Mouse (Mus musculus): ENCODE measurements around the gene Ccnjl.

Ccnjl gene

DNA sequence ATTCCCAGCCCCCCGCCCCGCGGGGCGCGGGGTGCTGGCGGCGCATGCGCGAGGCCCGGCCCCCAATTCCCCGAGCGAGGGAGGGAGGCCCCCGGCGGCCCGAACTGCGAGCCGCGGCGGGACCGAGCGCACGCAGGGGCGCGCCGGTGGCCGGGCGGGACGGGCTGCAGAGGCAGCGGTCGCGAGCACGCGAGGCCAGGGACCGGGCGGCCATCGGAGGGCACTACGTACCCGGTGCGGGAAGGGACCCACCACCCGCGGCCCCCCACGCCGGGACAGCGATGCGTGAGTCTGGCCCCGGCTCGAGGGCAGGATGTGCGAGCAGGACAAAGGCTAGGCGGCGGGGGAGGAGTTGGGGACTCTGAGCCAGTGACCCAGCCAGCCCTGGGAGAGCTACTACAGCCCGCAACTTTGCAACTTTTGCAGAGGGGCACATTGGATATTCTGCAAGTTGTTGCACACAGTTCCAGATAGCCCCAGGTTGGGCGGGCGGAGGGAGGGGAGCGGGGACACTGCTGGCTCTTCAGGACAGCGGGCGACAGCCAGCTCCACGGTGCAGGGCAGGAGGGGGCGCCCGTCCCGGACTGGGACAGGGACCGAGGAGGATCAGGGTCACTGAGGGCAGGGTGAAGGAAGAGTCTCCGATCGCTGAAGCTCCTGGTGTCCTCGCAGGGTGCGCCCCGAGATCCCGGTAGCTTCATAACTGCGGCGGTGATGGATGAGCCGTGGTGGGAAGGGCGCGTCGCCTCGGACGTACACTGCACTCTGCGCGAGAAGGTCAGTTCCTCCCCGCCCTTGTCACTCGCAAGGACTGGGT, at the start of gene Ccnjl:
TSS of gene Ccnjl (plus strand) at position 102 of the 817 bp plus-strand sequence.
- DNase-seq, result peak in 1 of 2 experiments; percentile 53

DNA sequence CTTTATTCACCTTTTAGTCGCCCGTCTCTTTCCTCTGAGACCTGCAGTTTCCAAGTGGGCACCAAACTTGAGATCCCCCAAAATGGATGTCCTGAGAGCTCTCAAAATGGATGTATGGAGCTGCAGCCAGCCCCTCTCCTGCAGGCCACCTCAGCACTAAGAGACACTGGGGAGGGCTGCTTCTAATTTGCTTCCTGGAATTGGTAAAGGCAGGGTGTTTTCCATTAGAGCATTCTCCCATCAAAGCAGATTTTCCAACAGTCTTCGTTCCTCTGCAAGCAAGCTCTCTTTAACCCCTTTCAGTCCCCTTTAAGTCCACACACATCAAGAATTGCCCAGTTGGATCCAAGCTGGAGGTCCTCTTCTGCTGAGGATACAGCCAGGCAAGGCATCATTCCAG, 49.2 kb upstream of the Ccnjl start:
- DNase-seq, result no peak

DNA sequence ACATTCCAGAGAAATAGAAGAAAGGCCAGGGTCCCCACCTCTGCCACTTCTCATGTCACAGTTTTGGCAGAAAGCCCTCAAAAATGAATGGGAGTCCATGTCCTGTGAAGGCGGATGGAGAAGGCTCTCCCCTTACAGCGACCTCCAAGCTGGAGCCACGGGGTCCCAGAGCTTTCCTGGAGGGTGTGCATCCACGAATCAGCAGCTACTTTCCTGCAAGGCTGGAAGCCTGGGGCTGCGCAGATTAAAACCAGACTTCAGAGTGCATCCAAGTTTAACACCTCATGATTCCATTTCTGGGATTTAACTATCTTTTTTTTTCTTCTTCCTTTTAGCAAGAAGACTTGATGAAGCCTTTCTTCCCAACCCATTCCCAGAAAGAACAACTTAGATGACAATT, 48.0 kb upstream of the Ccnjl start:
- no peak for DNase-seq

- DNase-seq, result no peak
Measured at GRCm38 (mm10) chr11:43481672-43482522, 46.7 kb upstream of the Ccnjl start.

DNA sequence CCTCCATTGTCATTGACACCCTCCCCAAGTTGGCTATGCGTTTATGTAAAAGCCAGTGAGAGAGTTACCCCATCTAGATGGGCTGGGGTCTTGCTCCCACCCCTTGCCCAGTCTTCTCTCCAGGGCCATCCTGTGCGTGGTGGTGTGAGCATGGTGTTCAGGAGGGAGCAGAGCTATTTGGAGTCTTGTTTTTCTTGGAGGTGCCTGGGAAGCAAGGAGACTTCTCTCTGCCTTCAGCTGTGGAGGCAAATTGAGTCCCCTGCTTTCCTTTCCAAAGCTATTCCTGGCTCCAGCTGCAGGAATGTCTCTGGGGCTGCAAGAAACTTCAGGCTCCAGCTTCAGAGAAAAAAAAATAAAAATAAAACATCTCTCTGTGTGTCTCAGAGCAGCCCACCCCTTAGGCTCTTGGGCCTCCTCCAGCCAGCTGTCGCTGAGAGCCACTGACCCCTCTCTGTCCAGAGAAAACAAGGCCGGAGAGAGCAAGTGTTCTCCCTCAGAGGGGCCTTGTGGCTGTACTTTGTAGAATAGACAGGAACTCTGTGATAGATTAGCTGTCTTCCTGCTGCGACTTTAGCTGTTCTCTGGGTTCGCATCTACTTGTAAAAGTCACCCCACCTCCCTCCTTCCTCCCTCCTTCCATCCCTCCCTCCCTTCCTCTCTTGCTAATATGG, 45.3 kb upstream of the Ccnjl start:
- DNase-seq, result no peak

- no peak for DNase-seq
Measured at GRCm38 (mm10) chr11:43484057-43484456, 44.5 kb upstream of the Ccnjl start.

- DNase-seq, result no peak
Measured at GRCm38 (mm10) chr11:43484652-43485051, 43.9 kb upstream of the Ccnjl start.

DNA sequence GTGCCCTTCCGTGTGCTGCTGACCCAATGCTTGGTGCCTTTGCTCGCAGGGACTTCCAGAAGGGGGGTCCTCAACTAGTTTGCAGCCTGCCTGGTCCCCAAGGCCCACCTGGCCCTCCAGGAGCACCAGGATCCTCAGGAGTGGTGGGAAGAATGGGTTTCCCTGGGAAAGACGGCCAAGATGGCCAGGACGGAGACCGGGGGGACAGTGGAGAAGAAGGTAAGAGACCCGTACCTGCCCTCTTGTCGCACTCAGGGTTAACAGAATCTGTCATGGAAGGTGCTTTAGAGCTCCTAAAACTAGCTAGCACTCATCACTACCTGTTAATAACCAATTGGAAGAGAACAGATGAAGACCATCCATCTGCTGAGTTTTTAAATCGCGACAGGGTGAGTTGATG, 42.7 kb upstream of the Ccnjl start:
- no peak for DNase-seq

GRCm38 (mm10) chr11:43492663-43493062, 35.9 kb upstream of the Ccnjl start:
- DNase-seq, result peak; percentile 8 to 24

DNA sequence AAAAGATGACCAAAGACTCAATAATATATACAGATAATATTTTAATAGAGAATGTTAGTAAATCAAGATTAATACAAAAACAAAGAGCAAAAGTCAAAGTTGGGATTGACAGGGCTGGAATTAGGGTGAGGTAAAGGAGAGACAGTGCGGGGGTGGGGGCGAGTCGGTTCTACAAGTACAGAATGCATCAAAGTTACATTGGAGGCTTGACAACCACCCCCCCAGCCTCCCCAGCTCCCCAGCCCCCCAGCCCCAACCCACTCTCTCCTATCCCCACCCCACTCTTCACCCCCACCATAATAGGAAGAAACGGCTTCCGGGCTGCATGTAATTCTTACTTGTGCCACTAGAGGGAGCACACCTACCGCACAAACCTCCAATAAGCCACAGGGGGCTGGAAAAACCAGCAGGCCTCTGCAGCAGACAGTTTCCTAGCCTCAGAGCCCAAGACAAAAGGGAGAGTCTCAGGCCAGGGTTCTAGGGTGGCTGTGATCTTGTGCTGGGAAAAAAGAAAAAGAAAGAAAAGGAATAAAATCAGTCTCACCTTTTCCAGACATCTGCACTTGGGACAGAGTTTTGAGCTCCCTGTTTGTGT, 34.7 kb upstream of the Ccnjl start:
- DNase-seq, result peak; percentile 31 to 35

DNA sequence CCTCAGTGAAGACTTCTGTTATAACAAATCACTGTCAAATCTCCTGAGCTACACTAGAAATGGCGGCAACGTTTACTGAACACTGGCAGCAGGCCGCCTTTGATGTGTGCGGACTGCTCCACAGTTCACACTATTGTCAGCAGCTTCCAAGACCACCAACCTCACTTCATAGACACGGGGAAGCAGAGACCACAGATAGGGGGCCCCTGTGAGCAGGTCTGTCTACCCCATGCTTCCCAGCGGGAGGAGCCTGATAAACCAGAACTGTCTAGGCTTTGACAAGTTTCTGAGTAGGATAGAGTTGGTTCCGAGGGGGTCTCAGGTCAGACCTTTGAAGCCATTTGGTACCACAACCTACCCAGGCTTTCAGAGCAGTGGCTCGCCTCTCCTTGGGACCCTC, 33.5 kb upstream of the Ccnjl start:
- DNase-seq, result no peak

- no peak for DNase-seq
Measured at GRCm38 (mm10) chr11:43495532-43495931, 33.1 kb upstream of the Ccnjl start.

- DNase-seq, result no peak
Measured at GRCm38 (mm10) chr11:43501256-43501655, 27.3 kb upstream of the Ccnjl start.

DNA sequence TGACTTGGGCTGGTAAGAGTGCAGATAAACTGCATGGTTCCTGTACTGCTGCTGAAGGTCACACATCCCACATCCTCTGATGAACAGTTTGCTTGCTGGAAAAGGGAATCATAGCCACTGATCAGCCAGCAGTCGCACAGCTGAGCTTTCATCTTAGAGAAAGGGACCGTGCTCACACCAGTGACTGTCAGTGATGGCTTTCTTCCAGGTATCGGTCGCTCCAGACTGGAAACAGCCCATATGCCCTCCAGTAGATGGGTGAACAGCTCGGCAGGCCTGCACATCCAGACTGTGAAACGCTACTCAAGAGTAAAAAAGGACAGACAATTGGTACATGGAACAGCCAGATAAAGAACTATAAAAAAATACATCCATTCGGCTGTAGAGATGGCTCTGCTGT, 23.4 kb upstream of the Ccnjl start:
- DNase-seq, result no peak

DNA sequence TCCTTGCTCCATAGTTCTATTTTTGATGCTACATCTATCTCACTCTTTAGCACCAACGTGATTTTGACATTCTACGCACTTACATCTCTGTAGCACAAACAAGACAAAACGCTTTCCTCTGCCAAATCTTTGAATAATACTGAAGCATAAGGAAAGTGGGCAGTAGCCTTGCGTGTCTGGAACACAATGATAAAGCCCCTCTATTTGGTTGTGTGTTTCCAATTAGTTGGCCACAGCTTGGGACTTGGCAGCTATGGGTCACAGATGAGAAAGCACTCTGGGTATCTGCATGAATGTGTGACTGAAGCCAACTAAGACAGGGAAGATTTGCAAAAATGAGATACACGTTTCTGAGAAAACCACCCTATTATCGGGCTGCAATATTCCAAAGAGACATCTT, 20.6 kb upstream of the Ccnjl start:
- DNase-seq, result no peak

DNA sequence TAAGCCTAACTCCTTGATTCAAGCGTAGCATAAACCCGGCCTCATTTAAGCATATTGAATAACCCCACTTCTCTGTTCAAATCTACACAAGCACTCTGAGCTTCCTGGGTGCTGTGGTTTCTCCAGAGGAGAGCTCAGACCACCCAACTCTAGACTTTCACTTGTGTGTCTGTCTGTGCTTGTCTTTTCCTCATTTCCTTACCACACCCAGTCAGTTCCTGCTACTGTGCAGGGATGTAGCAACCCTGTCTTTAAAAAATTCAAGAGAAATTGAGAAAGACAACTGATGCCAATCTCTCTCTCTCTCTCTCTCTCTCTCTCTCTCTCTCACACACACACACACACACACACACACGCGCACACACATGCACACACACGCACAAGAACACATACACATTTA, 18.7 kb upstream of the Ccnjl start:
- DNase-seq, result no peak

GRCm38 (mm10) chr11:43512661-43513190, 15.9 kb upstream of the Ccnjl start:
- no peak for DNase-seq

DNA sequence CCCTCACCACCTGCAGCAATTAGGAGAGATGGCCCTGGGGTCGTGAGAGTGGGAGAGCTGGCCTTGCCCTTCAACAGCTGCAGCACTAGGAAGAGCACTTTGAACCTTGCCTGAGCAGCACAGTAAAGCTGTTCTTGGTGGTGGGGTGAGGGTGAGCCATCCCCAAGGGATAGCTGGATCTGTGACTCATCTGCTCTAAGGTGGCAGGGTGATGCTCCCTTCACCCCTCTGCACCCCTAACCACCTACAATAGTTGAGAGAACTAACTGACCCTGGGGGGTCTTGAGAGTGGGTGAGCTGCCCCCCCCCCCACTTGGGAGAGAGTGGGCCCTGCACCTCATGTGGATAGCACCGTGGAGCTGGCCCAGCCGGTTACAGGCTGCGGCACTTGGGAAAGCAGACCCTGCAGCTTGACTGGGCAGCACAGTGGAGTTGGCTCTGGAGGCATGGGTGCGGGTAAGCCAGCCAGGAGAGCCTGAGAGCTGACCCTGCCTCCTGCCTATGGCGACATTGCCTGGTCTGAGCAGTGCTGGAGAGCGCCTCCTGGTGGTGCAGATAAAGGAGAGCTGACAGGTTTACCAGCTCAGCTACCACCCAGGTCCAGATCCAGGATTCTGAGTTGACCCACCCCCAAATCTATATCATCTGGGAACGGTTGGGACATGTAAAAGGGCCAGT, 12.1 kb upstream of the Ccnjl start:
- no peak for DNase-seq

GRCm38 (mm10) chr11:43517641-43518040, 10.9 kb upstream of the Ccnjl start:
- no peak for DNase-seq

DNA sequence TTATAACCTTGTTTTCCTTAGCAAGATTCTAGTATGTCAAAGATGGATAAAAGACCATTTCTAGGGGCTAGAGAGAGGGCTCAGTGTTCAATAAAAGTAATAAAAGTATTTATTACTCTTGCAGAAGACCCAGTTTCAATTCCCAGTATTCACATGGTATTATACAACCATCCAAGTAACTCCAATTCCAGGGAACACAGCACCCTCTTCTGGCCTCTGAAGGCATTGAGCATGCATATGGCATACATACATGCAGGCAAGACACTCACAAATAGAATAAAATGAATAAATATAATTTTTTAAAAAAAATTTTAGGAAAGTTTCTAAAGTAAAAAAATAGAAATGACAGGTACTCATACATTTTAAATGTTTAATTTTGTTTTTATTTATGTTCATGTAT, 10.5 kb upstream of the Ccnjl start:
- DNase-seq, result no peak

DNA sequence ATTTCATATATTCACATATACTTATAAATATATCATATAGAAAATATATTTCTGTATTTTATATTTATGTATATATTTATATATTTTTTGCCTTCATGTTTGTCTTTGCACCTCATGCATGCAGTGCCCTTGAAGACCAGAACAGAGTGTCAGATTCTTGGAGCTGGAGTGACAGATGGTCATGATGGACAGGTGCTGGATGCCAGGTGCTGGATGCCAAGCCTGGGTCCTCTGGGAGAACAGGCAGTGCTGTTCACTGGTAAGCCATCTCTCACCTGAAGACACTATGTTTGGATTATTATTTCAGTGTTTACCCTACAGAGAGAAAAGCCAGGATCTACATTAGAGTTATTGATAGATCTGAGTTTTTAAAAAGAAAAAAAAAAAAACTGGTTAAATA, 9.8 kb upstream of the Ccnjl start:
- no peak for DNase-seq

- no peak for DNase-seq
Measured at GRCm38 (mm10) chr11:43520521-43520920, 8.1 kb upstream of the Ccnjl start.

All from thymus, adult 18-20 months (tissue).